Mouse (Mus musculus) liver, adult 2 months (tissue): ENCODE results near the gene Chst5.

Experiments
- CTCF ChIP-seq: fragments of 200-500 bp; IDR thresholded peaks from 2 replicates; pipeline ENCODE4 v1.5.1; 2011; ENCODE audit warnings: low read depth, low read length, control low read depth
- POLR2A ChIP-seq: fragments of 200-500 bp; IDR thresholded peaks from 2 replicates; pipeline ENCODE4 v1.6.1; 2011; ENCODE audit warnings: low read length, control low read depth; ENCODE audit not compliant: insufficient read depth; ENCODE audit errors: extremely low read depth

GRCm38 (mm10) chr8:111881591-111881990 lies 28.7 kb downstream of the Chst5 start:
- TF ChIP-seq POLR2A: no peak
- TF ChIP-seq CTCF: peak; percentile 94
